Mouse (Mus musculus) liver, embryonic 13.5 days (tissue): ENCODE data around the gene Sppl3. TPM values are rescaled to one million over a fixed set of nuclear protein-coding genes. Genes with fewer than 3 reads are reported as not detected.

Experiments used
- ATAC-seq: fragments of 200-750 bp; cut with Nextera tagmentation; 2 replicates; pipeline ENCODE4 v1.8.0; 2017; ENCODE audit warnings: low read depth, mild to moderate bottlenecking, moderate number of reproducible peaks, moderate library complexity
- DNase-seq: peaks from one replicate; pipeline ENCODE4 v3.0.0; 2022
- H3K27ac ChIP-seq: fragments of 300-500 bp; sonication (generic); 2 replicates; pipeline ENCODE4 v1.5.1; 2015; ENCODE audit warnings: moderate library complexity, mild to moderate bottlenecking, inconsistent platforms
- H3K27me3 ChIP-seq: fragments of 300-500 bp; sonication (generic); 2 replicates; pipeline ENCODE4 v1.6.1; 2015; ENCODE audit warnings: mild to moderate bottlenecking, inconsistent platforms
- H3K36me3 ChIP-seq: fragments of 300-500 bp; sonication (generic); 2 replicates; pipeline ENCODE4 v1.6.1; 2015; ENCODE audit warnings: mild to moderate bottlenecking, inconsistent platforms
- H3K4me1 ChIP-seq: fragments of 300-500 bp; sonication (generic); replicated peaks from 2 replicates; pipeline ENCODE4 v1.6.1; 2015; ENCODE audit warnings: inconsistent platforms
- H3K4me2 ChIP-seq: fragments of 300-500 bp; sonication (generic); 2 replicates; pipeline ENCODE4 v1.6.1; 2015; ENCODE audit warnings: inconsistent platforms, mild to moderate bottlenecking, moderate library complexity
- H3K4me3 ChIP-seq: fragments of 300-500 bp; sonication (generic); replicated peaks from 2 replicates; pipeline ENCODE4 v1.5.1; 2015; ENCODE audit warnings: mild to moderate bottlenecking, inconsistent platforms
- H3K9ac ChIP-seq: fragments of 300-500 bp; sonication (generic); 2 replicates; pipeline ENCODE4 v1.6.1; 2015; ENCODE audit warnings: mild to moderate bottlenecking, inconsistent platforms
- H3K9me3 ChIP-seq: fragments of 300-500 bp; sonication (generic); replicated peaks from 2 replicates; pipeline ENCODE4 v1.6.1; 2016; ENCODE audit warnings: inconsistent platforms
- WGBS: fragments of 180-500 bp; shearing (Covaris S2); methylation state at CpG from one replicate; pipeline ENCODE4 v1.1.7; 2015; ENCODE audit not compliant: insufficient replicate concordance; 5-methylcytosine and 5-hydroxymethylcytosine counted together
- polyA plus RNA-seq: library from polyadenylated mRNA; unstranded; fragments of >200 nt; fragmentation: Nextera tagmentation; extraction: Ambion mirVana; gene quantifications from 2 replicates; pipeline ENCODE4 v1.2.1, GENCODE M21; 2015

Gene Sppl3
- polyA plus RNA-seq, 1 experiment from 2014 or later = 4.7 TPM

GRCm38 (mm10) chr5:115001464-115001863 lies 9.5 kb upstream of the Sppl3 start:
- Histone ChIP-seq H3K27ac (no peak overlapping the region), H3K27me3 (peaks cover 38% of the 10 kb centered on the region), H3K4me2 (no peak overlapping the region), H3K4me1 (peaks cover 8% of the 10 kb centered on the region), H3K9ac (no peak overlapping the region), H3K36me3 (no peaks in the 10 kb centered on the region), H3K4me3 (no peak overlapping the region), H3K9me3 (no peaks in the 10 kb centered on the region)
- 72% methylated on average over 8 of the region's 8 CpGs for WGBS
- ATAC-seq (no peak), DNase-seq (no peak)

DNA sequence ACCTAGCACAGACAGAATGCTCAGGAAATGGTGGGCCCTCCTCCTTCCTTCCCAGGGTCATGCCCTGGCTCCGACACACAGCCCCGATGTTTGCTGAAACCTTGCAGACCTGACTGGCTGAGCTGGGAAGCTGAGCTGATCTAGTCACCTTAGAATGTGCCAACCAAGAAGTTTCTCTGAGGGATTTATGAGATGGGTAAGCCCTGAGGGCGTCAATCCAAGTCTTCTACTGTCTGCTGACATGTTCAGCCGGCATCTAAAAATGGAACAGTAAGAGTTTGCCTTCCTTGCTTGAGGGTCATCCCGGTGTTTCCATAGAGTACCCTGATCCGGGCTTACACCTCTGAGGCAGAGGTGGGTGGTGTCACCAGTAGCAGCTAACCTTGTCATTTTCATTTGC lies 8.2 kb upstream of the Sppl3 start:
- Histone ChIP-seq H3K4me1 (peaks cover 15% of the 10 kb centered on the region), H3K4me3 (no peak overlapping the region), H3K27me3 (peaks cover 31% of the 10 kb centered on the region), H3K27ac (no peak overlapping the region), H3K4me2 (no peak overlapping the region), H3K9ac (no peak overlapping the region), H3K9me3 (no peaks in the 10 kb centered on the region), H3K36me3 (no peaks in the 10 kb centered on the region)
- DNase-seq (no peak), ATAC-seq (no peak)
- 53% methylated on average over 6 of the region's 6 CpGs for WGBS

DNA sequence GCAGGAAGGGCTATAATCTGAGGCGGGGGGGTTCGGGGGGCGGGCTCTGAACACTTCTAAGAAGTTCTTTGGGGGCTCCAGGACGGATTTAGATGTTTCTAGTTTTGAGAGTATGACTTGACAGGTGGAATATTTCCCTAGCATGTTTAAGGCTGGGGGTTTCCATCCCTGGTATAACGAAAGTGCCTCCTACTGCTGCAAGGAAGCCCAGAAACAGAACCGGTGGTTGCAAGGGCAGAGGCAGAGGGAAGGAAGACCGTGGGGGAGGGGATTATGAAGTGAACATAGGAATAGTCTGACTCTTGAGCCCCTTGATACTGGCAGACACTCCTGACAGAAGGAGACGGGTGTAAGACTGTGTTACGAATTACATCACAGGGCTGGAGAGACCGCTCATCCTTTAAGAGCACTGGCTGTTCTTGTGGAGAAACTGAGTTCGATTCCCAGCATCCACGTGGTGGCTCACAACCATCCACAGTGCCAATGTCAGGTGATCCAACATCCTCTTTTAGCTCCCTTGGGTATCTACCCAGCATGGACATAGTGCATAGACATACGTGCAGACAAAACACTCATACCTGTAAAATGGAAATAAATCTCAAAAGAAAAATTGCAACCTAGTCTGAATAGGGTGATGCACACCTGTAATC lies 7.6 kb upstream of the Sppl3 start:
- Histone ChIP-seq H3K9ac (no peak overlapping the region), H3K27ac (no peak overlapping the region), H3K4me1 (peaks cover 21% of the 10 kb centered on the region), H3K9me3 (no peaks in the 10 kb centered on the region), H3K4me3 (no peak overlapping the region), H3K27me3 (peaks cover 26% of the 10 kb centered on the region), H3K36me3 (no peaks in the 10 kb centered on the region), H3K4me2 (no peak overlapping the region)
- no peak for ATAC-seq
- DNase-seq = no peak
- 54% methylated on average over 13 of the region's 13 CpGs for WGBS

DNA sequence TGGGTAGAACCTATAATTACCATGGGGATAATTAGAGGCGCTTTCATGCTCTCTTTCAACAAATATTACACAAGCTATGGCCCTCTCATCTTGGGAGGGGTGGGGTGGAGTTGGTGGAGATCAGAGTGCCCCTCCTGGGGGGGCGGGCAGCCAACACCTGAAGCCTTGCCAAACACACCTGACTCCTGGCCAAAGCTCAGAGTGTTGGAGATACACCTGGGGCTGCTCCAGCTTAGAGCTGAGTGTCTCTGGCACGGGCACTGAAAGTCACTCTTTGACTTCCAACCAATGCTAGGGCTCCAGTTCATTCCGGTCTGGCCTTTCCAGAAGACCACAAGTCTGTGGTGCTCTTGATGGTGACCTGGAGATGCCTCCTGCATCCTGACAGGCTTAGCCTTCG lies 3.2 kb upstream of the Sppl3 start:
- no peak for ATAC-seq
- 79% methylated on average over 5 of the region's 5 CpGs for WGBS
- DNase-seq = no peak
- H3K4me1 ChIP-seq = peaks cover 47% of the 10 kb centered on the region
- H3K4me2 ChIP-seq = no peak overlapping the region
- H3K9me3 ChIP-seq = no peaks in the 10 kb centered on the region
- no peak overlapping the region for H3K9ac ChIP-seq
- peaks cover 6% of the 10 kb centered on the region; the same call in 1 of the 2 replicates for H3K27me3 ChIP-seq
- H3K27ac ChIP-seq = 0 out of 2 replicates have a peak overlapping the region, but pooled peaks have one; percentile 31
- no peaks in the 10 kb centered on the region for H3K36me3 ChIP-seq
- no peak overlapping the region for H3K4me3 ChIP-seq

- no peak for DNase-seq
- Histone ChIP-seq H3K4me1 (peaks cover 47% of the 10 kb centered on the region), H3K9me3 (no peaks in the 10 kb centered on the region), H3K9ac (no peak overlapping the region), H3K27ac (peak overlapping the region; percentile 25; the same call in 1 of the 2 replicates), H3K36me3 (no peaks in the 10 kb centered on the region), H3K4me2 (no peak overlapping the region), H3K27me3 (0 out of 2 replicates have a peak, but pooled peaks cover 3% of the 10 kb centered on the region), H3K4me3 (no peak overlapping the region)
- ATAC-seq = no peak
- 37% methylated on average over 7 of the region's 7 CpGs for WGBS
Measured at GRCm38 (mm10) chr5:115008307-115008706, 2.6 kb upstream of the Sppl3 start.

- H3K9ac ChIP-seq = no peak overlapping the region
- no peak for DNase-seq
- H3K27ac ChIP-seq = 0 out of 2 replicates have a peak overlapping the region, but pooled peaks have one; percentile 14
Measured at GRCm38 (mm10) chr5:115009143-115009542, 1.8 kb upstream of the Sppl3 start.

GRCm38 (mm10) chr5:115009961-115010360 lies 976 bp upstream of the Sppl3 start:
- Histone ChIP-seq H3K9ac (peak overlapping the region; percentile 100), H3K4me2 (peak overlapping the region; percentile 85), H3K27me3 (no peaks in the 10 kb centered on the region), H3K27ac (peak overlapping the region; percentile 81), H3K9me3 (no peaks in the 10 kb centered on the region), H3K36me3 (no peaks in the 10 kb centered on the region), H3K4me3 (peak overlapping the region; percentile 99), H3K4me1 (peaks cover 64% of the 10 kb centered on the region)
- DNase-seq (no peak), ATAC-seq (no peak)
- 32% methylated on average over 3 of the region's 3 CpGs for WGBS

More at GRCm38 (mm10) chr5:115009143-115009542, 1.8 kb upstream of the Sppl3 start:
- Histone ChIP-seq H3K9me3 (no peaks in the 10 kb centered on the region), H3K4me2 (no peak overlapping the region), H3K4me1 (peaks cover 55% of the 10 kb centered on the region), H3K36me3 (no peaks in the 10 kb centered on the region), H3K4me3 (no peak overlapping the region), H3K27me3 (no peaks in the 10 kb centered on the region)
- WGBS = 82% methylated on average over 6 of the region's 6 CpGs
- ATAC-seq = no peak

- Histone ChIP-seq H3K4me1 (peaks cover 76% of the 10 kb centered on the region), H3K4me2 (peak overlapping the region; percentile 85), H3K27ac (peak overlapping the region; percentile 95), H3K4me3 (peak overlapping the region; percentile 99), H3K36me3 (no peaks in the 10 kb centered on the region), H3K9me3 (no peaks in the 10 kb centered on the region), H3K27me3 (no peaks in the 10 kb centered on the region), H3K9ac (peak overlapping the region; percentile 100)
- under 1% methylated on average over 52 of the region's 57 CpGs for WGBS
- no peak for ATAC-seq
- no peak for DNase-seq
Measured at GRCm38 (mm10) chr5:115011217-115011518, 231 bp downstream of the Sppl3 start.

GRCm38 (mm10) chr5:115011519-115012261 lies 753 bp downstream of the Sppl3 start:
- Histone ChIP-seq H3K36me3 (no peaks in the 10 kb centered on the region), H3K4me3 (peak overlapping the region; percentile 99), H3K27me3 (no peaks in the 10 kb centered on the region), H3K4me1 (peaks cover 79% of the 10 kb centered on the region), H3K4me2 (peak overlapping the region; percentile 85), H3K9me3 (no peaks in the 10 kb centered on the region), H3K9ac (peak overlapping the region; percentile 100), H3K27ac (peak overlapping the region; percentile 95)
- peak; percentile 37 for ATAC-seq
- WGBS = under 1% methylated on average over 62 of the region's 63 CpGs
- peak; percentile 46 for DNase-seq

- 67% methylated on average over 3 of the region's 3 CpGs for WGBS
- Histone ChIP-seq H3K27me3 (no peaks in the 10 kb centered on the region), H3K9ac (peak overlapping the region; percentile 100), H3K4me1 (peaks cover 83% of the 10 kb centered on the region), H3K27ac (peak overlapping the region; percentile 95), H3K4me2 (peak overlapping the region; percentile 85), H3K9me3 (no peaks in the 10 kb centered on the region), H3K4me3 (peak overlapping the region; percentile 99), H3K36me3 (no peaks in the 10 kb centered on the region)
- DNase-seq (no peak), ATAC-seq (no peak)
Measured at GRCm38 (mm10) chr5:115013436-115013835, 2.5 kb downstream of the Sppl3 start.

- H3K4me3 ChIP-seq = peak overlapping the region; percentile 18; the same call in 1 of the 2 replicates
- H3K4me2 ChIP-seq = peak overlapping the region; percentile 48
- H3K27ac ChIP-seq = peak overlapping the region; percentile 79
- no peaks in the 10 kb centered on the region for H3K27me3 ChIP-seq
- peak overlapping the region; percentile 50 for H3K9ac ChIP-seq
- peaks cover 86% of the 10 kb centered on the region for H3K4me1 ChIP-seq
- 10% methylated on average over 1 of the region's 1 CpGs for WGBS
- no peak for DNase-seq
- H3K36me3 ChIP-seq = no peaks in the 10 kb centered on the region
- H3K9me3 ChIP-seq = no peaks in the 10 kb centered on the region
- ATAC-seq = no peak
Measured at GRCm38 (mm10) chr5:115014570-115014969, 3.6 kb downstream of the Sppl3 start.
